Mouse (Mus musculus) hindbrain, embryonic 15.5 days (tissue): ENCODE data around the gene Sphk2. TPM values are rescaled to one million over a fixed set of nuclear protein-coding genes. Genes with fewer than 3 reads are reported as not detected.

Experiments used
- ATAC-seq: fragments of 200-750 bp; cut with Nextera tagmentation; 2 replicates; pipeline ENCODE4 v1.8.0; 2017; ENCODE audit warnings: low read depth, moderate number of reproducible peaks, moderate TSS enrichment; ENCODE audit not compliant: low FRiP score
- H3K27ac ChIP-seq: fragments of 300-500 bp; sonication (generic); replicated peaks from 2 replicates; pipeline ENCODE4 v1.5.1; 2015; ENCODE audit warnings: mild to moderate bottlenecking, inconsistent platforms
- H3K27me3 ChIP-seq: fragments of 300-500 bp; sonication (generic); 2 replicates; pipeline ENCODE4 v1.6.1; 2015; ENCODE audit warnings: control low read depth, inconsistent platforms
- H3K36me3 ChIP-seq: fragments of 300-500 bp; sonication (generic); 2 replicates; pipeline ENCODE4 v1.6.1; 2015; ENCODE audit warnings: control low read depth, inconsistent platforms
- H3K4me1 ChIP-seq: fragments of 300-500 bp; sonication (generic); replicated peaks from 2 replicates; pipeline ENCODE4 v1.6.1; 2015; ENCODE audit warnings: control low read depth, inconsistent platforms
- H3K4me2 ChIP-seq: fragments of 300-500 bp; sonication (generic); 2 replicates; pipeline ENCODE4 v1.6.1; 2015; ENCODE audit warnings: moderate library complexity, mild to moderate bottlenecking, inconsistent platforms
- H3K4me3 ChIP-seq: fragments of 300-500 bp; sonication (generic); 2 replicates; pipeline ENCODE4 v1.5.1; 2015; ENCODE audit warnings: mild to moderate bottlenecking, inconsistent platforms
- H3K9ac ChIP-seq: fragments of 300-500 bp; sonication (generic); 2 replicates; pipeline ENCODE4 v1.6.1; 2015; ENCODE audit warnings: inconsistent platforms
- H3K9me3 ChIP-seq: fragments of 300-500 bp; sonication (generic); 2 replicates; pipeline ENCODE4 v1.6.1; 2016; ENCODE audit warnings: control low read depth, inconsistent platforms
- WGBS: fragments of 180-500 bp; shearing (Covaris S2); methylation state at CpG from one replicate; pipeline ENCODE4 v1.1.7; 2015; 5-methylcytosine and 5-hydroxymethylcytosine counted together
- polyA plus RNA-seq: library from polyadenylated mRNA; unstranded; fragments of >200 nt; fragmentation: Nextera tagmentation; extraction: Ambion mirVana; gene quantifications from 2 replicates; pipeline ENCODE4 v1.2.1, GENCODE M21; 2015

Sphk2 gene
- polyA plus RNA-seq, 1 experiment from 2014 or later, result 26.9 TPM

DNA sequence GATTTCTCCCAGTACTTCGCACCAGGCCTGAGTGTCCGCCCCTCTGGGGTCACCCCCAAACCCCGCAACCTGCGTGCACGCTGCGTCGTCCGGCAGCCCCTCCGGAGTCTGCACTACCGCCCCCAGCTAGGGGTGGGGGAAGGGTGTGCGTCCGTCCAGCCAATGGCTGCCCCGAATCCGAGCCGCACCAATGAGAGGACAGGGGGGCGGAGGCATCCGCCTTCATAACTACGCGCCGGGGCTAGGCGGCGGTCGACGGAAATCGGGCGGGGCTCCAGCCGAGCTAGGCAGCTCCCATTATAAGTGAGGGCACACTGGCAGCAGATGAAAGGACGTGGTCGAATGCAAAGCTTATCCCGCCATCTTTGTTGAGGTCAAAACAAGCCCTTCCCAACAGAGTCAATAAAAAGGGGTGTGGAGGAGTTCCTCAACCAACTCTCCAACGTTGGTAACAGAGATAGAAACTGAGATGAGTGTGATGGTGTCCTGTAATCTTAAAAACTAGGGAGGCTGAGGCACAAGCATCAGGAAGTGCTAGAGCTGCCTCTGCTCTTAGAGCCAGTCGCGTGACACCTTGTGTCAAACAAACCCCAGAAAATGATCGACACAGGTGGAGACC, 2.6 kb downstream of the Sphk2 start, which contains the start of gene Rpl18:
Gene Rpl18, plus strand, starts transcription at position 368 of the 619 bp plus-strand sequence.
- peak within 1 kb of the TSS; percentile 69 for H3K9ac ChIP-seq
- H3K4me3 ChIP-seq, result peak within 1 kb of the TSS; percentile 58
- 7% methylated on average over 34 of the region's 34 CpGs for WGBS
- H3K27ac ChIP-seq, result peak within 1 kb of the TSS; percentile 66
- peaks cover 33% of the 10 kb centered on the region for H3K36me3 ChIP-seq
- no peaks in the 10 kb centered on the region for H3K27me3 ChIP-seq
- no peaks in the 10 kb centered on the region for H3K9me3 ChIP-seq
- peak; percentile 92 for ATAC-seq
- H3K4me2 ChIP-seq, result peak within 1 kb of the TSS; percentile 81
- peaks cover 53% of the 10 kb centered on the region for H3K4me1 ChIP-seq

DNA sequence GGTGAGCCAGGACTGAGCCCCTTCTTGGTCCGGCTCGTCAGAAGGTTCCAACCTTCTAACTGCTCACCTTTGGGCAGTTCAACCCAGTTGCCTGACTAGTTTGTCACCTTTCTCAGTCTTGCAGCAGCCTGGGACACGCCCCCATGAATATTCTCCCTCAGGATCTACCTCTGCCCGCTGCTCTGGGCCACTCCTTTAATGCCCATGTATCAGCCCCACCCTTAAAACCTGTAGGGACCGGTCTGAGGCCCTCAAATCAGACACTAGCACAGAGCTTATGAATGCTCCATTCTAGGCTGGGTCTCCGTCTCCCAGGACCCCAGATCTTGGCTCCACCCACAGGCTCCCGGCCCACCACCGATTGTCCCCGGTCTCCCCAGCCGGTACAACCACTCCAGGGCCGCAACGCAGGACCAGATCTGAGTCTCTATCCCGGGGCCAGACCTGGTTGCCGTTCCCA, 3.1 kb downstream of the Sphk2 start:
- Histone ChIP-seq H3K9me3 (no peaks in the 10 kb centered on the region), H3K27me3 (no peaks in the 10 kb centered on the region), H3K27ac (peak overlapping the region; percentile 66), H3K4me2 (peak overlapping the region; percentile 81), H3K36me3 (peaks cover 31% of the 10 kb centered on the region), H3K4me1 (peaks cover 56% of the 10 kb centered on the region), H3K4me3 (peak overlapping the region; percentile 58), H3K9ac (peak overlapping the region; percentile 69)
- peak; percentile 55; the same call in 1 of the 2 replicates for ATAC-seq
- 11% methylated on average over 14 of the region's 14 CpGs for WGBS

DNA sequence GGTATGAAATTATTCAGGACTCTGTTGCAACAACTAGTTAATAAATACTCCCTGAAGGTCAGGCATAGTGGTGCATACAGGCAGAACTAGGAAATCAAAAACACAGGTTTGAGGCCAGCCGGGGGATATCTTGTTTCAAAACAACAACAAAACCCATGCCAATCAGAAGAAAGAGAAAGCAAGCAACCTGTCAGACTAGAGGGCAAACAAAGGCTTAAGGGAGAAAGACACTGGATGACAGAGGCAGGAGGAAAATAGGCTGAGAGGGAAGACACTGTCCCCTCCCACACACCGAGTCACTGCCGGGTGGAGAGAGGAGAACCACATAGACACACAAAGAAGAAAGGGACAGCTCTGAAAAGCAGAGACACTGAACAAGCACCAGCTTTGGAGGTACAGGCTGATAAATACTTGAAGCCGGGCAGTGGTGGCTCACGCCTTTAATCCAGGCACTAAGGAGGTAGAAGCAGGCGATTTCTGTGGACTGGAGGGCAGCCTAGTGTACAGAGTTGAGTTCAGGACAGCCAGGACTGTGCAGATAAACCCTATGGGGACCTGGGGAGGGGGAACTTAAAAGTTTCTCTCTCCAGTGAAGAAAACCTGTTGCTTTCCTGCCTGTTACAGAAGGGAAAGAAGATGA, 3.8 kb downstream of the Sphk2 start:
- peaks cover 56% of the 10 kb centered on the region for H3K4me1 ChIP-seq
- H3K4me2 ChIP-seq, result peak overlapping the region; percentile 81
- H3K27ac ChIP-seq, result no peak overlapping the region
- peak overlapping the region; percentile 69 for H3K9ac ChIP-seq
- no peaks in the 10 kb centered on the region for H3K27me3 ChIP-seq
- ATAC-seq, result no peak
- H3K36me3 ChIP-seq, result peaks cover 31% of the 10 kb centered on the region
- H3K4me3 ChIP-seq, result peak overlapping the region; percentile 58
- WGBS, result 85% methylated on average over 6 of the region's 6 CpGs
- H3K9me3 ChIP-seq, result no peaks in the 10 kb centered on the region

DNA sequence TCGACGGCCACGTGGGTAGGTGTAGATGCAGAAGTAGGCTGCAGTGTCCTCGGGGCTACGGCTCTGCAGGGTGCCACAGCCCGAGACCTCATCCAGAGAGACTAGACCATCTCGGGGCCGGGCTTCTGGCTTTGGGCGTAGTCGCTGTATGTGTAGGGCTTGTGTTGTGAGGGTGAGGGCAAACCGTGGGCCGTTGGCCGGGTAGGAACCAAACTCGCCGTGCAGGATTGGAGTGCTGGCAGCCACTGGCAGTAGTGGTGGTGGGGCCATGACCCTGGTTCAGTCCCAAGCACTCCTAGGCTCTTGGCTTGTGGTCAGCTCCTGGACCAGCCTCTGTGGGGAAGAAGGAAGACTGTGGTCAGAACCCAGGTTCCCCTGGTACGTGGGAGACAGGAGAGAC, 4.4 kb downstream of the Sphk2 start:
- H3K4me1 ChIP-seq, result peaks cover 57% of the 10 kb centered on the region
- H3K27me3 ChIP-seq, result no peaks in the 10 kb centered on the region
- 95% methylated on average over 16 of the region's 16 CpGs for WGBS
- no peak overlapping the region for H3K4me3 ChIP-seq
- no peaks in the 10 kb centered on the region for H3K9me3 ChIP-seq
- no peak overlapping the region for H3K4me2 ChIP-seq
- peaks cover 31% of the 10 kb centered on the region for H3K36me3 ChIP-seq
- no peak overlapping the region for H3K27ac ChIP-seq
- H3K9ac ChIP-seq, result no peak overlapping the region
- ATAC-seq, result no peak

DNA sequence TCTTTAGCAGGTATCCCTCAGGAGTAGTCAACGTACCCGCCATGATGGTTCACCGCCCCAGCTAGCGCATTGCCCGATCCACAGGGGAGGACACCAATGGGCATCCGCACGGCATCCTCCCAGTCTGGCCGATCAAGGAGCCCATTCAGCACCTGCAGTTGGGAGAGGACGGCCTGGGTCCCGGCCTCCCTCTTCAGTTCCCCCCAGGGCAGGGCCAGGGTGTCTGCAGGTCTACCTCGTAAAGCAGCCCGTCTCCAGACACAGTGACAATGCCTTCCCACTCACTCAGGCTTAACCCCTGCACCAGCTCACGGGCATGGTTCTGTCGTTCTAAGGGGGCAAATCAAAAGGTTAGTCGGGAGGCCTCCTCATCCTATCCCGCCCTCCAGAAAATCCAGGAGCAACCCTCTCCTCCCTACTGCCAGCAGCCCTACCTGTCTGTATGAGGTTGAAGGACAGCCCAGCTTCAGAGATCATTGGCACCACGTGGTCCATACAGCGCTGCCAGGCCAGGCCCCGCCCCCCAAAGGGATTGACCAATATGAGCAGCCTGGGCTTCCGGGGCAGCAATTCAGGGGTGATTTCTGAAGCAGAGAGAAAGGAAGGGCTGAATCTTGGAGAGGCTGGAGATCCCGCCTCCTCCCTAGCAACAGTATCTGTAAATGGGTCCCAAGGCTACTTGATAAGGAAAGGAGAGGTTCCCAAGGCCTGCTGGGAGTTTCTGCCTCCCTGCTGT, 5.6 kb downstream of the Sphk2 start:
- H3K27ac ChIP-seq, result no peak overlapping the region
- no peak overlapping the region for H3K4me2 ChIP-seq
- no peak overlapping the region for H3K4me3 ChIP-seq
- H3K9ac ChIP-seq, result no peak overlapping the region
- peaks cover 31% of the 10 kb centered on the region for H3K36me3 ChIP-seq
- ATAC-seq, result no peak
- H3K27me3 ChIP-seq, result no peaks in the 10 kb centered on the region
- peaks cover 68% of the 10 kb centered on the region for H3K4me1 ChIP-seq
- WGBS, result 88% methylated on average over 21 of the region's 21 CpGs
- no peaks in the 10 kb centered on the region for H3K9me3 ChIP-seq

DNA sequence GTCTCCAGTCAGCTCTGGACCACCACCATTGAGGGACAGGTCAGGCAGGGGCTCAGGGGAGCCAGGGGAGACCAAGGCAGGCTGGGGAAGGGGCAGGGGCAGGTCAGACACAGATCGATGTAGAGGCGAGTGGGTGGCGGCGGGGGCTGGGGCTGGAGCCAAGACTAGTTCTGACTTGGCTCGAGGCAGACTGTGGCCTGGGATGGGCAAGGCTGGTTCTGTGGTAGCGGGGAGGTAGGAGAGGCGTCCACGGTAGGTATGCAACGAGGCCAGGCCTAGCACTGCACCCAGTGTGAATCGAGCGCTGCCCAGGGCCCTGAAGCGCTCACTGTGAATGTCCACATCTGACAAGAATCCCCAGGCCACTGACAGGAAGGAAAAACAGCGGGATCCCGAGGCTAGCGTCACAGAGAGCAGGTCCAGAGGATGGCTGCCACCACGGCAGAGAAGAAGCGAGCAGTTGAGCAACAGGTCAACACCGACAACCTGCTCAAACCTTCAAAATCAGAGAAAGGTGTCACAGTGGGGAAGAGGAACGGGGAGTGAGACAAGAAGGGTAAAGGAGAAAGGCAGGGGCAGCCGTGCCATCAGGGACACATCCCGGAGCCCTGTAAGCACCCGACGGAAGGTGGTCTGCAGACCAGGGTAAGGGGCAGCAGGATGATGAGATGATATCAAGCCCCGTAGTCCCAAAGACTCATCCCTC, 6.3 kb downstream of the Sphk2 start:
- H3K27ac ChIP-seq, result no peak overlapping the region
- H3K4me1 ChIP-seq, result peaks cover 68% of the 10 kb centered on the region
- H3K4me2 ChIP-seq, result no peak overlapping the region
- no peaks in the 10 kb centered on the region for H3K27me3 ChIP-seq
- no peak overlapping the region for H3K4me3 ChIP-seq
- ATAC-seq, result no peak
- 94% methylated on average over 24 of the region's 24 CpGs for WGBS
- H3K9ac ChIP-seq, result no peak overlapping the region
- H3K9me3 ChIP-seq, result no peaks in the 10 kb centered on the region
- H3K36me3 ChIP-seq, result peaks cover 31% of the 10 kb centered on the region

DNA sequence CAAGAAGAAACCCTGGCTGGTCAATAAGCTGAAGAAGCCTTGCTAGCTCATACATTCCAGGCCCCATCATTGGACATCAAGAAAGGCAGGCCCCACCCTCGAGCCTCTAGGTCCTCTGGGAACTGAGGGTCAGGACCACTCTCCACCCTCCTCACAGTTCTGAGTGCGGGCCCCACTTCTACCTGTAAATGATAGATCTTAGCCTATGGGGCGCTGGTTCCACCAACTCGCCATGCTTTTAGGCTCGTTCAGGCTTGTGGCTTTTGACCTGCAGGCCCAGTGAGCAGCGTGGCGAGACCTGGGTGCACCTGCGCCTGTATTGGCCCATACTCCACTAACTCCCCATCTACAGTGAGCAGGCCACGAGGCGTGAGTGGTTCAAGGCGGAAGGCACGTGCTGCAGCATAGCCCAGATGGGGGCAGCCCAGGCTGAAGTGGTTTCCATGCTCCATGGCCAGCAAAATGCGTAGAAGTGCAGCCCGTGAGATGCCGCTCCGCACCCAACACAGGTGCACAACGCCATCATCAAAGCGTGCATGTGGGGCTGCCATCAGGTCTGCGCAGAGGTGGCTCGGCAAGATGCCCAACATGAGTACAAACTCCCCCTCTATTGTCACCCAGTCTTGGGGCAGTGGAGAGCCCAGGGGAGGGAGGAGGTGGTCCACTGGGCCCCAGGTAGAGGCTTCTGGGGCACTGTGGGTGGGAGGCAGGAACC, 7.2 kb downstream of the Sphk2 start:
- Histone ChIP-seq H3K36me3 (peaks cover 31% of the 10 kb centered on the region), H3K9me3 (no peaks in the 10 kb centered on the region), H3K4me2 (no peak overlapping the region), H3K4me1 (peaks cover 68% of the 10 kb centered on the region), H3K27me3 (no peaks in the 10 kb centered on the region), H3K27ac (no peak overlapping the region), H3K4me3 (no peak overlapping the region), H3K9ac (no peak overlapping the region; the same call in 1 of the 2 replicates)
- ATAC-seq, result no peak
- 94% methylated on average over 20 of the region's 20 CpGs for WGBS

DNA sequence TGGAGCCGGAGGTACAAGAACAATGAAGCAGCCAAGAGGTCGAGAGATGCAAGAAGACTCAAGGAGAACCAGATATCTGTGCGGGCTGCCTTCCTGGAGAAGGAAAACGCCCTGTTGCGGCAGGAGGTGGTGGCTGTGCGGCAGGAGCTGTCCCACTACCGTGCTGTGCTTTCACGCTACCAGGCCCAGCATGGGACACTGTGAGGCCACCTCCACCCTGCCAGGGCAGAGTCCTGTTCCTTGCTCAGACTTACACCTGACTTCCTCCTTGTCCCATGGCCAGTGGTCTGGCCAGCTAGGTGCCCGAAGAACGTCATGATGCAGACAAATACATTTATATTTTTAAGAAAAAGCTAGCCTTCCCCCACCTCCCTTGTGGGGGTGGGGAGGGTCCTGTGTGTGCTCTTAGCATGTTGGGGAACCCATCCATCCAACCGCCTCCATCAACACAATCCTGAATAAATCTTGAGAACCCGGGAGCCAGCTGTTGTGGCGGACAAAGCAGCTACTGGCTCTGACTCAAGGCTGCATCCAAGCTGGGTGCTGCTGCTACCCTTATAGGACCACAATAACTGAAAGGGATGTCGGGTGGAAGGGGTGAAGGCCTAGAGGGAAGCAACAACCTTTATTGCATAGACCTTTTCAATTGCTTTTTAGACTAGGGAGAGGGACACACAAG, 8.0 kb downstream of the Sphk2 start:
- WGBS, result 58% methylated on average over 14 of the region's 14 CpGs
- Histone ChIP-seq H3K36me3 (peaks cover 31% of the 10 kb centered on the region), H3K4me1 (peaks cover 70% of the 10 kb centered on the region), H3K9me3 (no peaks in the 10 kb centered on the region), H3K27me3 (no peaks in the 10 kb centered on the region), H3K27ac (peak overlapping the region; percentile 63), H3K4me3 (no peak overlapping the region), H3K9ac (no peak overlapping the region; the same call in 1 of the 2 replicates), H3K4me2 (peak overlapping the region; percentile 98)
- ATAC-seq, result no peak

DNA sequence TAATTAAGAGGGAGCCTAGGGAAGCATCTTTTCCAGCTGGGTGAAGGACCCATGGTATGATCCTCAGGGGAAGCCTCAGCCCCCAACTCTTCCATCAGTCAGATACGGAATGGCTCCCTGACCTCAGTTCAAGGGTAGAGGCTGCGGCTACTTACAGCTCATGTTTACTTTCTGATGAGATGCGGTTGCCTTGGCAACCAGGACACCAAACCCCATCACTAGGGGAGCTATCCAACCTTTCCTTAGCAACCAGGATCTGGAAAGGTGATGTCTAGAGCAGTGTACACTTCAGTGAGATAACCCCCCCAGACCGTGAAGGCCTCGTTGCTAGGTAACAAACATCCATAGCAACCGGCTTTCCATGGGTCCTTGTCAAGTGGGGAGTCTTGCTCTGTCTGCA, 8.8 kb downstream of the Sphk2 start:
- Histone ChIP-seq H3K4me3 (no peak overlapping the region), H3K27ac (peak overlapping the region; percentile 63; the same call in 1 of the 2 replicates), H3K9me3 (no peaks in the 10 kb centered on the region), H3K4me1 (peaks cover 66% of the 10 kb centered on the region), H3K36me3 (peaks cover 31% of the 10 kb centered on the region), H3K4me2 (peak overlapping the region; percentile 98), H3K27me3 (no peaks in the 10 kb centered on the region), H3K9ac (no peak overlapping the region)
- WGBS, result 24% methylated on average over 6 of the region's 6 CpGs
- ATAC-seq, result no peak

DNA sequence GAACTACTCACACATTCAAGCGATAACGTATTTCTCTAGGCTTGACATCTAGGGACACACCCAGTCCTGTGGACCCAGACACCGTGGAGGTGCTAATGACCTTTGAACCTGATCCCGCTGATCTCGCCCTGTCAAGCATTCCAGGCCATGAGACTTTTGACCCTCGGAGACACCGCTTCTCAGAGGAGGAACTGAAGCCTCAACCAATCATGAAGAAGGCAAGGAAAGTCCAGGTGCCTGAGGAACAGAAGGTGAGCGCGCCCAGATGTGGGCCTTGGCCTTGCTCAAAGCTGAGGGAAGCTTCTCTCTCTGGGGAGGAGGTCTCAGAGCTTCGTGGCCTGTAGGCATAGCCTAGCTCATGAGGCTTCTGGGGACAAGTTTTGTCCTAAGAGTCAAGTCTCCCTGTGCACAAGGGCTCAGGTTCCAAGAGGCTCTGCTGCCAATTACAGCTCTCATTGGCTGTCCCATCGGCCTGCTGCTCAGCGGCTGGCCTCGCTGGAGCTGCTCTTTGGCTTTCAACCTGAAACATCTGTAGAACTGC, 9.5 kb downstream of the Sphk2 start:
- Histone ChIP-seq H3K9me3 (no peaks in the 10 kb centered on the region), H3K4me3 (no peak overlapping the region), H3K4me1 (peaks cover 68% of the 10 kb centered on the region), H3K9ac (no peak overlapping the region), H3K4me2 (peak overlapping the region; percentile 98), H3K27me3 (no peaks in the 10 kb centered on the region), H3K36me3 (peaks cover 28% of the 10 kb centered on the region), H3K27ac (peak overlapping the region; percentile 22)
- no peak for ATAC-seq
- 52% methylated on average over 13 of the region's 13 CpGs for WGBS
